ENCODE assay signal across 27 mouse cellular contexts in genomic region chr17:11023371-11023770, GRCm38 (mm10).
DNase-seq lines count a peak whose midpoint lies in the region; ATAC-seq and TF ChIP-seq lines count a peak whose summit lies in the region.
"Had no signal": no experiment of that assay in that cellular context is flagged by ENCODE, and none has a peak within 500 bp of the region (broad histone marks: within the 10 kb centered on the region; RNA-seq: fewer than 3 reads in every experiment).

No protein-coding gene starts in this region.

- no peaks in the 10 kb centered on the region for H3K9me3 ChIP-seq in kidney, embryonic 14.5 days (ENCODE audit: control insufficient read depth, low read length)
- H3K9me3 ChIP-seq in midbrain, postnatal 0 days (ENCODE audit: low read length): no peaks in the 10 kb centered on the region
- no peaks in the 10 kb centered on the region for H3K9me3 ChIP-seq in midbrain, embryonic 10.5 days (replicated peaks)
- H3K9me3 ChIP-seq: embryonic facial prominence, embryonic 13.5 days; forebrain, embryonic 10.5 days; forebrain, embryonic 15.5 days; heart, embryonic 12.5 days; hindbrain, embryonic 10.5 days; hindbrain, embryonic 15.5 days; intestine, embryonic 15.5 days; limb, embryonic 13.5 days; liver, embryonic 12.5 days; midbrain, embryonic 12.5 days; neural tube, embryonic 13.5 days had no signal

- intact Hi-C loops in gastrocnemius, postnatal 14 days (cut with DNase I; ENCODE audit: low total_unique reads): no loop called here

- no peak overlapping the region for H3K27ac ChIP-seq in kidney, embryonic 14.5 days (ENCODE audit: low read depth, low read length)
- H3K27ac ChIP-seq in midbrain, postnatal 0 days (ENCODE audit: low read depth, low read length): no peak overlapping the region
- H3K27ac ChIP-seq in midbrain, embryonic 10.5 days (replicated peaks): no peak overlapping the region
- H3K27ac ChIP-seq: embryonic facial prominence, embryonic 13.5 days; forebrain, embryonic 10.5 days; forebrain, embryonic 15.5 days; heart, adult 2 months; hindbrain, embryonic 10.5 days; hindbrain, embryonic 15.5 days; intestine, embryonic 15.5 days; left cerebral cortex, adult 2 months; limb, embryonic 13.5 days; liver, embryonic 12.5 days; midbrain, embryonic 12.5 days; neural tube, embryonic 13.5 days had no signal

- H3K4me2 ChIP-seq in kidney, embryonic 14.5 days (replicated peaks; ENCODE audit: low read depth, low read length): no peak overlapping the region
- H3K4me2 ChIP-seq in midbrain, postnatal 0 days (ENCODE audit: low read depth, low read length, poor library complexity, severe bottlenecking): no peak overlapping the region
- H3K4me2 ChIP-seq: embryonic facial prominence, embryonic 13.5 days; forebrain, embryonic 15.5 days; heart, embryonic 12.5 days; hindbrain, embryonic 15.5 days; intestine, embryonic 15.5 days; limb, embryonic 13.5 days; liver, embryonic 12.5 days; midbrain, embryonic 12.5 days; neural tube, embryonic 13.5 days had no signal

- H3K4me3 ChIP-seq in kidney, embryonic 14.5 days (ENCODE audit: low read length): no peak overlapping the region
- H3K4me3 ChIP-seq in midbrain, postnatal 0 days (ENCODE audit: low read depth, low read length): no peak overlapping the region
- no peak overlapping the region for H3K4me3 ChIP-seq in midbrain, embryonic 10.5 days
- H3K4me3 ChIP-seq: embryonic facial prominence, embryonic 13.5 days; forebrain, embryonic 10.5 days; forebrain, embryonic 15.5 days; heart, adult 2 months; heart, embryonic 12.5 days; hindbrain, embryonic 10.5 days; hindbrain, embryonic 15.5 days; intestine, embryonic 15.5 days; left cerebral cortex, adult 2 months; limb, embryonic 13.5 days; liver, embryonic 12.5 days; midbrain, embryonic 12.5 days; neural tube, embryonic 13.5 days had no signal

- no peaks in the 10 kb centered on the region for H3K4me1 ChIP-seq in kidney, embryonic 14.5 days (ENCODE audit: control insufficient read depth, insufficient read depth, low read length)
- no peaks in the 10 kb centered on the region for H3K4me1 ChIP-seq in midbrain, postnatal 0 days (ENCODE audit: insufficient read depth, low read length)
- no peaks in the 10 kb centered on the region for H3K4me1 ChIP-seq in midbrain, embryonic 10.5 days
- H3K4me1 ChIP-seq: embryonic facial prominence, embryonic 13.5 days; forebrain, embryonic 10.5 days; forebrain, embryonic 15.5 days; heart, embryonic 12.5 days; hindbrain, embryonic 10.5 days; hindbrain, embryonic 15.5 days; intestine, embryonic 15.5 days; limb, embryonic 13.5 days; liver, embryonic 12.5 days; midbrain, embryonic 12.5 days; neural tube, embryonic 13.5 days had no signal

- 74% methylated on average over 2 of the region's 2 CpGs for WGBS in kidney, embryonic 14.5 days
- 85% methylated on average over 2 of the region's 2 CpGs for WGBS in midbrain, postnatal 0 days
- WGBS in midbrain, embryonic 10.5 days: 85% methylated on average over 2 of the region's 2 CpGs

- H3K36me3 ChIP-seq in kidney, embryonic 14.5 days (ENCODE audit: control insufficient read depth, insufficient read depth, low read length): no peaks in the 10 kb centered on the region
- no peaks in the 10 kb centered on the region for H3K36me3 ChIP-seq in midbrain, postnatal 0 days (ENCODE audit: insufficient read depth, low read length)
- no peaks in the 10 kb centered on the region for H3K36me3 ChIP-seq in midbrain, embryonic 10.5 days
- H3K36me3 ChIP-seq: embryonic facial prominence, embryonic 13.5 days; forebrain, embryonic 10.5 days; forebrain, embryonic 15.5 days; heart, embryonic 12.5 days; hindbrain, embryonic 10.5 days; hindbrain, embryonic 15.5 days; intestine, embryonic 15.5 days; limb, embryonic 13.5 days; liver, embryonic 12.5 days; midbrain, embryonic 12.5 days; neural tube, embryonic 13.5 days had no signal

- H3K9ac ChIP-seq in kidney, embryonic 14.5 days (ENCODE audit: low read depth, low read length): no peak overlapping the region
- no peak overlapping the region for H3K9ac ChIP-seq in midbrain, postnatal 0 days (replicated peaks; ENCODE audit: low read length, poor library complexity, severe bottlenecking)
- H3K9ac ChIP-seq: embryonic facial prominence, embryonic 13.5 days; forebrain, embryonic 15.5 days; heart, embryonic 12.5 days; hindbrain, embryonic 15.5 days; intestine, embryonic 15.5 days; limb, embryonic 13.5 days; liver, embryonic 12.5 days; liver, postnatal 0 days; midbrain, embryonic 12.5 days; neural tube, embryonic 13.5 days had no signal

- peak; percentile 78 to 79 for DNase-seq in cerebellum, postnatal 10 days
- no peak for DNase-seq in cerebellum, adult 11-12 months
- DNase-seq in kidney, adult 8-10 months: peak; percentile 26 to 57
- DNase-seq in midbrain, postnatal 0 days (ENCODE audit: low spot score): peak; percentile 43
- DNase-seq in midbrain, embryonic 10.5 days (ENCODE audit: low spot score): no peak
- no peak for DNase-seq in gastrocnemius, postnatal 14 days
- DNase-seq: adrenal gland, postnatal 14 days; heart, adult 2 months; heart, postnatal 10 days; liver, postnatal 0 days; lung, postnatal 36 days; thymus, adult 2 months; thymus, postnatal 36 days had no signal

- TF ChIP-seq CTCF in midbrain, postnatal 0 days (IDR thresholded peaks at IDR 0.05): no peak

- no peak for ATAC-seq in kidney, embryonic 14.5 days (ENCODE audit: low FRiP score, low TSS enrichment)
- ATAC-seq in midbrain, postnatal 0 days (ENCODE audit: low FRiP score): no peak
- ATAC-seq: CD4-positive, CD25-positive, alpha-beta regulatory T cell, adult 4 months; forebrain, embryonic 15.5 days; intestine, embryonic 15.5 days; liver, embryonic 12.5 days; liver, postnatal 0 days had no signal

- H3K27me3 ChIP-seq in kidney, embryonic 14.5 days (ENCODE audit: control insufficient read depth, insufficient read depth, low read length): no peaks in the 10 kb centered on the region
- H3K27me3 ChIP-seq in midbrain, postnatal 0 days (ENCODE audit: insufficient read depth, low read length): no peaks in the 10 kb centered on the region
- no peaks in the 10 kb centered on the region for H3K27me3 ChIP-seq in midbrain, embryonic 10.5 days (ENCODE audit: low read depth, poor library complexity, severe bottlenecking)
- H3K27me3 ChIP-seq: embryonic facial prominence, embryonic 13.5 days; forebrain, embryonic 15.5 days; heart, embryonic 12.5 days; hindbrain, embryonic 15.5 days; intestine, embryonic 15.5 days; limb, embryonic 13.5 days; liver, embryonic 12.5 days; midbrain, embryonic 12.5 days; neural tube, embryonic 13.5 days had no signal

Comparison
In these comparisons a context has a peak if more than half of its experiments do, and no peak if none do; other contexts are left out.
1. DNase-seq: peak in cerebellum, postnatal 10 days (2 of 2), kidney, adult 8-10 months (2 of 2) and midbrain, postnatal 0 days (single experiment); none in cerebellum, adult 11-12 months (single experiment), midbrain, embryonic 10.5 days (single experiment) and gastrocnemius, postnatal 14 days (single experiment).